Mouse (Mus musculus): Measurements from ENCODE around the gene Rab36.
"Not testable (repeated sequence)": the region's sequence is repeated elsewhere in the genome, so short reads cannot be mapped to it uniquely, and the experiment has no call there.

Gene Rab36

DNA sequence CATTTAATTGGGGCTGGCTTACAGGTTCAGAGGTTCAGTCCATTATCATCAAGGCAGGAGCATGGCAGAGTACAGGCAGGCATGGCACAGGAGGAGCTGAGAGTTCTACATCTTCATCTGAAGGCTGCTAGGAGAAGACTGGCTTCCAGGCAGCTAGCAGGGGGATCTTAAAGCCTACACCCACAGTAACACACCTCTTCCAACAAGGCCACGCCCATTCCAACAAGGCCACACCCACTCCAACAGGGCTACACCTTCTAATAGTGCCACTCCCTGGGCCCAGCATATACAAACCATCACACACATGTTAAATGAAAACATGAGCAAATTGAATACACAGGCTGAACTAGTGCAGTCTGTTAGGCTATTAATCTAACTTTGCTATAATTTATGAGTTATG is 5.2 kb downstream of the Rab36 start:
- in situ Hi-C loops (cut with MboI; ENCODE audit: unreplicated experiment in 2 of 2) = not testable (repeated sequence)

DNA sequence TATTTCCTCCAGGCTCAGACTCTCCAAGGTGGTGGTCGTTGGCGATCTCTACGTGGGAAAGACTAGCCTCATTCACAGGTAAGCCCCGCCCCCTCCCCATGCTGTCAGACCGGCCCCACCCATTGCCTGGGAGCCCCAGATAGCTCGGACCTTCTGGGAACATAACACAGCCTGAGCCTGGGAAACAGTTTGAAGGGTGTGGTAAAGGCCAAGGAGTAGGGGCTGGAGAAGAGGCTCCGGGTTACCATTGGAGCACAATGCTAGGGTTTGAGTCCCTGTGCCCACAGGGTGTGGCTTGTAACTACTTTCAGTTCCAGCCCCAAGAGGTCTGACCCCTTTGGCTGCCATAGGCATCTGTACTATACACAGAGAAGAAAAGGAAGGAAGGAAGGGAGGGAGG is 7.6 kb downstream of the Rab36 start:
- in situ Hi-C loops (cut with MboI; ENCODE audit: unreplicated experiment in 2 of 2) = no loop called here

DNA sequence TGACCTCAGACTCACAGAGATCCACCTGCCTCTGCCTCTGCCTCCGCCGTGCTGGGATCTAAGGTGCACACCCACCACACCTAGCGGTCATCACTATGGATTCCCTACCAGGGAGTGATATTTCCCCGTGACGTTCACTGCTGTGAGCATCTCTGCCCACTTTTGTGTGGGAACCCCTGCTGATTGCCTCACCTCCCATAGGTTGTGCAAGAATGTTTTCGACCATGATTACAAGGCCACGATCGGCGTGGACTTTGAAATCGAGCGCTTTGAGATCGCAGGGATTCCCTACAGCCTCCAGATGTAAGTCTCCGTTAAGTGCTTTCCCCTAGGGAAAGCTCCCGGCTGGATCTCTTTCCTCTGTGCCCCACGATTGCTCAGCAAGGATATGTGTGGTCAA is 9.0 kb downstream of the Rab36 start:
- in situ Hi-C loops (cut with MboI; ENCODE audit: unreplicated experiment in 2 of 2) = no loop called here

DNA sequence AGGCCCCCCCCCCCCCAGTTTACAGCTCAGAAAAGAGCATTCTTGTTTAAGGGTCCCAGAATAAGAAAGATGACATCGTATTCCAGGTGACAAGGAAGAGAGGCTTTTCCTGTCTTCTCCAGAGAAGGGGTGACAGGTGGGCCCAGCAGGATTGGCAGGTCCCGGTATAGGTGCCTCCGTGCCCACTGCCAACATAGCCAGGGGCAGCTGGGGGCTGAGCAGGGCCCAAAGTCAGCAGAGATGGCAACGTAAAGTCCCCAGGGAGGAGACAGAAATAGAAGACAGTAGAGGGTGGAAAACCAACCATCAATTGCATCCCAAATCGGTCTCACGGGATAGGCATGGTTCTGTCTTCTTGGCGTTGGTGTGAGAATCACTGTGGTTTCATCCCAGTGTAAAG is 11.9 kb downstream of the Rab36 start:
- in situ Hi-C loops (cut with MboI; ENCODE audit: unreplicated experiment in 2 of 2) = no loop called here

DNA sequence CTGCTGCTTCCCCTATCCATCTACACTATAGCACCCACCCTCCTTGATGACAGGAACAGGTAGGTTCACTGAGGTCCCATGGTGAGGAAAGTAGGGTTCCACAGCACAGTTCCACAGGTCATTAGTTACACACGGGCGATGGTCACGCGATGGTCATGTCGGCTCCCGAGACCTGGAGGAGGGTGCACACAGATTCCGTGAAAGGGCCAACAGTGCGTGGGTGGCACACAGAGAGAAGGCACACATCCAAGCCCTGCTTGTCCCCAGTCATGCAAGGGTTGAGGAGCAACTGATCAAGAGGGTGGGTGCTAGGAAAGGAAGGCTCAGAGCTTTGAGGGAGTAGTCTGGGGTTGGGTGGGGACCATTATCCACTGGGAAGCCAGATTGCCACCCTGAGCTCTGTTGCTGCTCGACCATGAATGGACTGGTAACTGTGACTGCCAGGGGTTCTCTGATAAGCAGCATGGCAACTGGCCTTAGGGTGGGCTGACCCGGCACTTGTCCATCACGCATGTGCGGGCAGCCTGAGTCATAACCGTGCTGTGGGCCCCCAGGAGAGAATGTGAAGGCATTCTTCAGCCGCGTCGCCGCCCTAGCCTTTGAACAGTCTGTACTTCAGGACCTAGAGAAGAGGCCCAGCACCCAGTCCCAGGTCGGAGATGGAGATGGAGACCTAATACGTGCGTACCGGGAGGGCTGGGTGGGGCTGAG is 14.7 kb downstream of the Rab36 start:
- in situ Hi-C loops (cut with MboI; ENCODE audit: unreplicated experiment in 2 of 2) = loop anchor here (10.0 to 25.0 kb wide), 3 partner anchors 107 to 436 kb away; no protein-coding TSS in a partner anchor

DNA sequence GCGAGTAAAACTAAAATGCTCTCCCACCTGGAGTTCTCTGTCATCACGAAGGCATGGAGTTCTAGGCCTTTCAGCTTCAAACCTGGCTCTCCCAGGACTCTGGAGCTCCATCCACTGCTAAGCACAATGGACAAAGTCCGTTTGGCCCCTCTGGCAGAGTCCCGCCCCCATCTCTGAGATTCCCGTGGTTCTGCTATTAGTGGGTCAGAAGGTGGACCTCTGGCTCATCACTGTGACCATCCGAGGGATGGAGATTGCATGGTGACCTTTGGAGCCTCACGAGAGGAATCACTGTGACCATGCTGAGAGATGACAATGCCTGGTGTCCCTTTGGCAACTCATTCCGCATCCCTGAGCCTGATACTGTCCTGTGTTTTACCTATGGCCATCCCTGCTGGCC is 16.0 kb downstream of the Rab36 start:
- in situ Hi-C loops (cut with MboI; ENCODE audit: unreplicated experiment in 2 of 2) = loop anchor here (10.0 to 25.0 kb wide), 3 partner anchors 108 to 434 kb away; no protein-coding TSS in a partner anchor

DNA sequence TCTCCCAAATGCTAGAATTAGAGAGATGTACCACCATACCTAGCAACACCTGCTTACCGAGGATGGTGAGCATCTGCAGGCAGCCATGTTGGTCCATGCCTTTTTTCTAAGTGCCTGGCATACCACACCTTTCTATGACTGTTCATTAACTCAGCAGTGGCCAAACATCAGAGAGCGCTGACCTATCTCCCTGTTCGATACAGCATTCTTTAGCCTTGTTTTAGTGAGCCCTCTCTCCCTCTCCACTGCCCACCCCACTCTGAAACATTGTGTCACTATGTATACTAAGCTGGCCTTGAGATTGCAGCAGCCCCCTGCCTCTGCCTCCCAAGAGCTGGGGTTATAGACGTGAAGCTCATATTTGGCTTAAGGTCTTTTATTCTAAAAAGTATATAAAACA is 16.8 kb downstream of the Rab36 start:
- in situ Hi-C loops (cut with MboI; ENCODE audit: unreplicated experiment in 2 of 2) = loop anchor here (10.0 to 25.0 kb wide), 3 partner anchors 109 to 434 kb away; no protein-coding TSS in a partner anchor

DNA sequence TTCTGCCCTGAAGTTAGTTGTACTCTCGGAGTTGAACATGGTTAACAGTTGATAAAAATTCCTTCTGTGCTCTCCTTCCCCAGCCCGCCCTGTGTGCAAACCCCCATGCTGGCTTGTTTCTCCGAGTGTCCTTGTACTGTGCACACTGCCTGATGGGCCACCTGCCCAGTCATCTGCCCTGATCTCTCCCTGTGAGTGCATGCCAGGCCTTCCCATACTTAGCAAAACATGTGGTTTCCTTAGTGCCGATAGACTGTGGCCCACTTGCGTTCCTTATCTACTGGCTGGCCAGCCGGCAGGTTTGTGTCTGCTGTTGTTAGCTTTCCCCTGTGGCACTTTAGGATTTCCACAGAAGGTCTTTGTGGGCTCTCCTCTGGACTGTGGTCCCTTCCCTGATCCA is 17.3 kb downstream of the Rab36 start:
- in situ Hi-C loops (cut with MboI; ENCODE audit: unreplicated experiment in 2 of 2) = loop anchor here (10.0 to 25.0 kb wide), 3 partner anchors 109 to 433 kb away; no protein-coding TSS in a partner anchor

DNA sequence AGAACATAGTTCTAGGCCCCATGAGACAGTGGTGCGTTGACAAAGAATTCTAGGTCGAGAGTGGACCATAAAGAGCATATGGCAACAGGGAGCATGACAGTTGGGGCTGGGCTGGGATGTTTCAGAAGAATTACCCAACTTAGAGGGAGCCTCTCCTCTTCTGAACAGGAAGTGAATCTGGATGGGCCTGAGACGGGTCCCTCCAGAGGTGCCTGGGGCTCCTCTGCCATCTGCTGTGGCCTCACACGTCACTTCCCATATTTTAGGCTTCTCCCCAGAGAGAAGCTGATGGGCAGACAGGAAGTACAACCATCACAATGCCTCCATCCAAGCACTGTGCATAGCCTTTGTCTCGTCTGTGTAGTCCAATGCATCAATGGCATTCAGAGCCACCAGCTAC is 18.8 kb downstream of the Rab36 start:
- in situ Hi-C loops (cut with MboI; ENCODE audit: unreplicated experiment in 2 of 2) = loop anchor here (5.0 to 25.0 kb wide), 5 partner anchors 97 to 432 kb away; no protein-coding TSS in a partner anchor

DNA sequence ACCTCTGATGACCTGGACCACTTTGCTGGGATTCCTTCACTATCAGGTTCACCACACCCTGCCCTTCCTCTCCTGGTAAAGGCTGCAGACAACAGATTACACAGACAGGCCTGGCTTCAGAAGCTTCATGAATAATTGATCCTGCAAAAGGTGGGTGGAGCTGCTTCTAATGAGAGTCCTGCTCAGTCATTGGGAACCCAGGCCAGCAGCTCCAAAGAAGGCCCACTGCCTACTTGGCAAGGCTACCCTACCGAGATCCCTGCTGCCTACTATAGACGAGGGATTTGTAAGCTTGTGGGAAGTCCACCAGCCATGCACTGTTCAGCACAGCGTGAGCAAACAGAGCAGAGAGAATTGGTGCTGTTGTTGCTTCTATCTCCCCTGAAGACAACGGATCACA is 19.4 kb downstream of the Rab36 start:
- in situ Hi-C loops (cut with MboI; ENCODE audit: unreplicated experiment in 2 of 2) = loop anchor here (5.0 to 25.0 kb wide), 5 partner anchors 96 to 431 kb away; no protein-coding TSS in a partner anchor

DNA sequence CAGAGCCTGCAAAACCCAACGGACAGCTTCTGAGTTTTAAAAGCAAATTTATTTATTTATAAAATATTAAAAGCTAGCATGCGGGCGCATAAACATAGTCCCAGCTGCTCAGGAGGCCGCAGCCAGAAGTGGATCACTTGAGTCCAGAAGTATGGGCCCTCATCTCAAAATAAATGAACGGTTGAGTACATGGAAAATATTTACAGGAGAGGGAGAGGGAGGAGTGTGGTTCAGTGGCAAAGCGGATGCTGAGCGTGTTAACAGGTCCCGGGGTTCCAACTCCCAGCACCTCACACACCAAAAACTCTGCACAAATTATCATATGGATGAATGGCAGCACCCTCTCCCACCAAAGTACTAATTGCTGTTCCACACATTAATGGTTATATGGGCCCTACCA is 21.5 kb downstream of the Rab36 start:
- in situ Hi-C loops (cut with MboI; ENCODE audit: unreplicated experiment in 2 of 2) = loop anchor here (5.0 to 25.0 kb wide), 5 partner anchors 94 to 429 kb away; no protein-coding TSS in a partner anchor

DNA sequence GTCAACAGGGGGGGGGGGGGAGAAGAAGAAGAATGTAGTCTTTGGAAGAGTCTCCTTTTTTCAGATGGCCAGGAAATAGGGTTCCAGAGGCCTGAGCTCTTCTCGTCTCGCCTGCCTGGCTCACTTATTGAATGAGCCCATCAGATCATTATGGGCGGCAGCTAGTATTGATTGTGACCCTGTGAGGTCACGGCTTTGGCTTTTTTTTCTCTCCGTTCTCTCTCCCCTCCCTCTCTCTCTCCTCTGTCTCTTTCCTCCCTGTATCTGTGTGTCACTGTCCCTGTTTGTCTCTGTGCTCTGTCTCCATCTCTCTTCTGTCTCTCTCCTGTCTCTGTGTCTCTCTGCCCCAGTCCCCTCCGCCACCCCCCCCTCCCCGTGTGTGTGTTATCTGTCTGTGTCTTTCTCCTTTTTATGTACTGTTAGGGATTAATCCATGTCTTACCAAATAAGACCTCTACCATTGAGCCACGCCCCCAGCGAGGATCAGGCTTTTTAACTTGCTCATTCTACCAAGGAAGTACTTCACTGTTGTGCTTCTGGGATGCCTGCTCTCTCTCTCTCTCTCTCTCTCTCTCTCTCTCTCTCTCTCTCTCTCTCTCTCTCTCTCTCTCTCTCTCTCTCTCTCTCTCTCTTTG is 22.0 kb downstream of the Rab36 start:
- in situ Hi-C loops (cut with MboI; ENCODE audit: unreplicated experiment in 2 of 2) = loop anchor here (5.0 to 25.0 kb wide), 5 partner anchors 93 to 428 kb away; no protein-coding TSS in a partner anchor

DNA sequence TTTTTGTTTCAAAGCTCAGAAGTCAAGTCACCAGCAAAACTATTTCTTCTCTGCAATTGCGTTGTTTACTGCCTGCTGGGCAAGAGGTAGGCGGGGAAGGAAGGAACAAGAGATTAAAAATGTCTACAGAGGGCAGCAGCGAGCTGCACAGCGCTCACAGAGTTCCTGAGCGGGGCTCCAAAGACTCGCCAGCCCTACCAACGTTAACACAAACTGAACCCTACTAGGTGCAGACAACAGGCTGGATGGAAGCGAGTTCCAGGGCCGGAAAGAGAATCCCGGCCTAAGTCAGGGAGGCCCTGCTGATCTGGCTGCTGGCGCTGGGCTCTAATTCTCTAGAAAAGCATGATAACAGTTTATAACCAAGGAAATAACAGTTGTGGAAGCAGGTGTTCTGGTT is 22.5 kb downstream of the Rab36 start:
- in situ Hi-C loops (cut with MboI; ENCODE audit: unreplicated experiment in 2 of 2) = loop anchor here (5.0 to 25.0 kb wide), 5 partner anchors 93 to 428 kb away; no protein-coding TSS in a partner anchor

DNA sequence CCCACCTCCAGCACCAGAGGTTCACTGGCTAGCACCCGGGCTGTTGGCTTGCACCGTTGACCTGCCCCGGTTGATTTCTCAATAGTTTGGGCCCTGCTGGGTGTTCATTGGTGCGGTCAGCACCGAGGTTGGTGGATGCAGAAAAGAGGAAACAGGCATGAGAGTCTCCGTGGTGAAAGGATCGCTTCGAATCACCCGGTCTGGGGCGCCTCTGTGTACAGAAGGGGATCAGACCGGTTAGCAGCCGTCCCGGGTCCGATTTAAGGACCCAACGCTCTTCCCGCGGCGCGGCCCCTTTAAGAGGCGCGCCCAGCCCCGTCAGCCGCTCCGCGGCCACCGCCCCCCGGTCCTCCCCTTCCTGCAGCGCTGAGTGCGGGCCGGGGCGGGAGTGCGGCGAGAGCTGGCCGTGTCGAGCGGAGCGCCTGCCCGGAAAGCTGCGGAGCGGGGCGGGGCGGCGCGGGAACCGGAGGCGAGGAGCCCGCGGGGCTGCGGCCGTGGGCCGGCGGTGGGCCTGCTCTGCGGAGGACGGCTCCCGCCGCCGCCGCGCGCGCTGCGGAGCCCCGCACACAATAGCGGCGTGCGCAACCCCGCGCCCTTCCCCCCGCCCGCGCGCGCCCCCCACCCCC is 23.5 kb downstream of the Rab36 start, which contains the start of gene Bcr:
Gene Bcr, plus strand, starts transcription at position 376 of the 626 bp plus-strand sequence.
- in situ Hi-C loops (cut with MboI; ENCODE audit: unreplicated experiment in 2 of 2) = loop anchor here (10.0 to 25.0 kb wide), 2 partner anchors 74 to 427 kb away; no protein-coding TSS in a partner anchor

DNA sequence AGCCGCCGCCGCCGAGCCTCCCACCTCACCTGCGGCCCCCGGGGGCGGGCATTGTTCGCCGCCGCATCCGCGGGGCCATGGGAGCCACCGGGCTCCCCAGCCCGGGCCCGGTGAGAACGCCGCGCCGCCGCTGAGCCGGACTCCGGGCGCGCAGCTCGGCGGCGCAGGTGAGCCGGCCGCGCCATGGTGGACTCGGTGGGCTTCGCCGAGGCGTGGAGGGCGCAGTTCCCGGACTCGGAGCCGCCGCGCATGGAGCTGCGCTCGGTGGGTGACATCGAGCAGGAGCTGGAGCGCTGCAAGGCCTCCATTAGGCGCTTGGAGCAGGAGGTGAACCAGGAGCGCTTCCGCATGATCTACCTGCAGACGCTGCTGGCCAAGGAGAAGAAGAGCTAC is 24.0 kb downstream of the Rab36 start:
- in situ Hi-C loops (cut with MboI; ENCODE audit: unreplicated experiment in 2 of 2) = loop anchor here (10.0 to 25.0 kb wide), 2 partner anchors 74 to 426 kb away; no protein-coding TSS in a partner anchor

DNA sequence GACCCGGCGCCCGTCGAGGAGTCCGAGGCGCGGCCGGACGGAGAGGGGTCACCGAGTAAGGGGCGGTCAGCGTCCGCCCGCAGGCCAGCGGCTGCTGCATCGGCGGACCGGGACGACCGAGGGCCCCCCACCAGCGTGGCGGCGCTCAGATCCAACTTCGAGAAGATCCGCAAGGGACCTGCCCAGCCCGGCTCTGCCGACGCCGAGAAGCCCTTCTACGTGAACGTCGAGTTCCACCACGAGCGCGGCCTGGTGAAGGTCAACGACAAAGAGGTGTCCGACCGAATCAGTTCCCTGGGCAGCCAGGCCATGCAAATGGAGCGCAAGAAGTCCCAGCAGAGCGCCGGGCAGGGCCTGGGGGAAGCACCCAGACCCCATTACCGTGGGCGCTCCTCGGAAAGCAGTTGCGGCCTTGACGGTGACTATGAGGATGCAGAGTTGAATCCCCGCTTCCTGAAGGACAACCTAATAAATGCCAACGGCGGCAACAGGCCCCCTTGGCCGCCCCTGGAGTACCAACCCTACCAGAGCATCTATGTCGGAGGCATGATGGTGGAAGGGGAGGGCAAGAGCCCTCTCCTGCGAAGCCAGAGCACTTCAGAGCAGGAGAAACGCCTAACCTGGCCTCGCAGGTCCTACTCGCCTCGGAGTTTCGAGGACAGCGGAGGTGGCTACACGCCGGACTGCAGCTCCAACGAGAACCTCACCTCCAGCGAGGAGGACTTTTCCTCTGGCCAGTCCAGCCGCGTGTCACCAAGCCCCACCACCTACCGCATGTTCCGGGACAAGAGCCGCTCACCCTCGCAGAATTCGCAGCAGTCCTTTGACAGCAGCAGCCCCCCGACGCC is 24.7 kb downstream of the Rab36 start:
- in situ Hi-C loops (cut with MboI; ENCODE audit: unreplicated experiment in 2 of 2) = loop anchor here (10.0 to 25.0 kb wide), 2 partner anchors 73 to 426 kb away; no protein-coding TSS in a partner anchor

DNA sequence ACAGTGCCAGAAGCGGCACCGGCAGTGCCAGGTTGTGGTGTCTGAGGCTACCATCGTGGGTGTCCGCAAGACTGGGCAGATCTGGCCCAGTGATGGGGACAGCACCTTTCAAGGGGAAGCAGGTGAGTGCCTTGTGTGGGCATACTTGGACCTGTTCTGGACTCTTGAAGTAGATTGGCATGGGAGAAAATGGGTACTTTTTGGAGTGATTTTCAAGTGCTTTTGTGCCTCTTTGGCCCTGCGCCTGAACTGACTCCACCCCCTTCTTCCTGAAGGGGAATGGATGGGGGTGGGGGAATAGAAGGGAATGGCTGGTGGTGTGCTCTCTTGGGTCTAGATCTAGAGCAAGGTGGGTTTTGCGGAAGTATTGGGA is 25.3 kb downstream of the Rab36 start:
- in situ Hi-C loops (cut with MboI; ENCODE audit: unreplicated experiment in 2 of 2) = loop anchor here (10.0 to 25.0 kb wide), 2 partner anchors 73 to 425 kb away; no protein-coding TSS in a partner anchor

DNA sequence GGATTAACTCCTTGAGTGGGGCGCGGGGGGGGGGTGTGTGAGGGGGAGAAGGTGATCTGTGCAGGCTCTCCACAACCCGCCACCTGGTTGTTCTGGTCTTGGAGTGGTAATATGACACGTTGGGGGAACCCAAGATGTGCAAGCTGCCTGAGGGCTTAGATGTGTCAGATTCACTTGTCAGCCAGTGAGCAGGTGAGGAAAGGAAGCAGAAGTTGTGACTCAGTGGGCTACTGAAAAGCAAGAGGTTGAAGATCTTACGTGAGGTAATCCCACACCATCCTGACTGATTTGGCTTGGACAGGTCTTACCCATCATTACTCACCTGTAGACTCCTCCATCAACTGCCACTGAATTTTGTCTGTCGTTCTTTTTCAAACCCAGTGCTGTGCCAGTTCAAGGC is 25.8 kb downstream of the Rab36 start:
- in situ Hi-C loops (cut with MboI; ENCODE audit: unreplicated experiment in 2 of 2) = loop anchor here (10.0 to 25.0 kb wide), 2 partner anchors 72 to 425 kb away; no protein-coding TSS in a partner anchor

DNA sequence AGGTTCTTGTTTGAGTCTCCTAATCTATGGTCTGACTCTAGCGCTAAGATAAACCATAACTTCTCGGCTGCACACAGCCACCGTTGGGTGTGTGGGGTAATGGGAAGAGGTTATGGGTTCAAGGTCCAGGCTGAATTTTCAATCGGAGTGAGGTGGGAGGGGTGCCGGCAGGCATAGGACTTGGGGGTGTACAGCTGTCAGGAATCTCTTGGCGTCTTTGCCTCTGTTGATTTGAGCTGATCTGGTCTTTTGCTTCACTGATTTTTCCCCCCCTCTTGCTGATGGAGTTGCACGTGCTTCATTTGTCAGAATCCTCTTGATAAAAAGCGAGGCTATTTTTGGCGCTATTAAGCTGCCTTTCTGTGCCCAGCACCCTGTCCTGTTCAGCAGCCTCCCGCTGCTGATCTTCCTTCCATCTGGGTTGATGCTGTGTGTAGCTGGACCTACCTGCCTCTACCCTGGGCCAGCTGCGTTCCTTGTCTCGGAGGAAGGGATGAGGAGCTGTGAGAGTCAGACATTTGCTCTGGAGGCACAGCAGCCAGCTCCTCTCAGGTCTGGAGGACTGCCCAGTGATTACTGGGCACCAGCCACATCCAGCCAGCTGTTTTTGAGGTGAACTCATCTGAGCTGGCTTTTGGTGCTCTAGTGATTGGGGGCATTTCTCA is 26.6 kb downstream of the Rab36 start:
- in situ Hi-C loops (cut with MboI; ENCODE audit: unreplicated experiment in 2 of 2) = loop anchor here (10.0 to 25.0 kb wide), 2 partner anchors 71 to 424 kb away; no protein-coding TSS in a partner anchor
